Mouse (Mus musculus) megakaryocyte, embryonic 14.5 days (primary cell): ENCODE results near the gene Mfsd4b3. TPM values are rescaled to one million over a fixed set of nuclear protein-coding genes. Genes with fewer than 3 reads are reported as not detected.
A peak's percentile ranks its signal among the peaks of the same experiment; 100 is the strongest.
"Not testable (repeated sequence)": the region's sequence is repeated elsewhere in the genome, so short reads cannot be mapped to it uniquely, and the experiment has no call there.

Experiments used
- H3K27me3 ChIP-seq: replicated peaks from 2 replicates; pipeline ENCODE3; 2012; ENCODE audit warnings: inconsistent platforms
- H3K36me3 ChIP-seq: replicated peaks from 2 replicates; pipeline ENCODE3; 2012; ENCODE audit warnings: low read length, inconsistent platforms, mixed read lengths
- H3K4me1 ChIP-seq: 2 replicates; pipeline ENCODE4 v1.6.1; 2012; ENCODE audit warnings: inconsistent platforms
- H3K4me3 ChIP-seq: replicated peaks from 2 replicates; pipeline ENCODE3; 2012; ENCODE audit warnings: moderate library complexity, mild to moderate bottlenecking, inconsistent platforms
- H3K9me3 ChIP-seq: 2 replicates; pipeline ENCODE4 v1.6.1; 2012; ENCODE audit warnings: inconsistent platforms
- FLI1 ChIP-seq: IDR thresholded peaks from 2 replicates; pipeline ENCODE4 v1.6.1; 2012; ENCODE audit warnings: low read length, inconsistent platforms, mixed read lengths
- GATA1 ChIP-seq: IDR thresholded peaks from 3 replicates; pipeline ENCODE4 v1.6.1; 2012; ENCODE audit warnings: mixed read lengths, low read length, inconsistent platforms, borderline replicate concordance
- polyA plus RNA-seq: library from polyadenylated mRNA; stranded (reverse); fragments of >175 nt; gene quantifications from 2 replicates; pipeline ENCODE4 v1.2.3, GENCODE M21; 2012; ENCODE audit warnings: low replicate concordance; ENCODE audit not compliant: insufficient read depth

Gene Mfsd4b3
- not detected in 2 replicates for polyA plus RNA-seq

- Histone ChIP-seq H3K27me3 (no peaks in the 10 kb centered on the region), H3K36me3 (no peaks in the 10 kb centered on the region), H3K9me3 (no peaks in the 10 kb centered on the region), H3K4me3 (peak within 1 kb of the TSS; percentile 95), H3K4me1 (peaks cover 37% of the 10 kb centered on the region)
- TF ChIP-seq GATA1, result no peak
- TF ChIP-seq FLI1, result no peak
These were observed at the start of gene Mfsd4b3 for GRCm38 (mm10) chr10:39959761-39960440. Mfsd4b3 (minus strand) TSS chr10:39960153.

- Histone ChIP-seq H3K9me3 (no peaks in the 10 kb centered on the region), H3K27me3 (peaks cover 4% of the 10 kb centered on the region), H3K4me1 (no peaks in the 10 kb centered on the region), H3K36me3 (no peaks in the 10 kb centered on the region), H3K4me3 (no peak overlapping the region)
- no peak for TF ChIP-seq FLI1
- TF ChIP-seq GATA1, result no peak
These were observed 49.6 kb upstream of the Mfsd4b3 start for GRCm38 (mm10) chr10:40009591-40009990.

GRCm38 (mm10) chr10:40008847-40009246 lies 48.9 kb upstream of the Mfsd4b3 start:
- H3K27me3 ChIP-seq, H3K36me3 ChIP-seq, H3K9me3 ChIP-seq, H3K4me1 ChIP-seq, H3K4me3 ChIP-seq: not testable (repeated sequence)

GRCm38 (mm10) chr10:40007953-40008352 lies 48.0 kb upstream of the Mfsd4b3 start:
- no peaks in the 10 kb centered on the region for H3K4me1 ChIP-seq
- H3K27me3 ChIP-seq, result peaks cover 4% of the 10 kb centered on the region
- TF ChIP-seq GATA1 (no peak), FLI1 (no peak)

GRCm38 (mm10) chr10:40006963-40007362 lies 47.0 kb upstream of the Mfsd4b3 start:
- no peak for TF ChIP-seq GATA1
- TF ChIP-seq FLI1, result no peak
- H3K4me3 ChIP-seq, result no peak overlapping the region
- H3K9me3 ChIP-seq, result no peaks in the 10 kb centered on the region
- no peaks in the 10 kb centered on the region for H3K4me1 ChIP-seq
- peaks cover 4% of the 10 kb centered on the region for H3K27me3 ChIP-seq
- no peaks in the 10 kb centered on the region for H3K36me3 ChIP-seq

More at GRCm38 (mm10) chr10:40007953-40008352, 48.0 kb upstream of the Mfsd4b3 start:
- H3K36me3 ChIP-seq, result no peaks in the 10 kb centered on the region
- no peak overlapping the region for H3K4me3 ChIP-seq
- H3K9me3 ChIP-seq, result no peaks in the 10 kb centered on the region

GRCm38 (mm10) chr10:40000746-40001145 lies 40.8 kb upstream of the Mfsd4b3 start:
- Histone ChIP-seq H3K4me3 (no peak overlapping the region), H3K27me3 (peaks cover 2% of the 10 kb centered on the region), H3K9me3 (peaks cover 29% of the 10 kb centered on the region), H3K4me1 (no peaks in the 10 kb centered on the region), H3K36me3 (no peaks in the 10 kb centered on the region)
- no peak for TF ChIP-seq GATA1
- no peak for TF ChIP-seq FLI1

GRCm38 (mm10) chr10:39991155-39991554 lies 31.2 kb upstream of the Mfsd4b3 start:
- no peak for TF ChIP-seq FLI1
- TF ChIP-seq GATA1, result no peak
- peaks cover 32% of the 10 kb centered on the region for H3K9me3 ChIP-seq

GRCm38 (mm10) chr10:39986466-39986865 lies 26.5 kb upstream of the Mfsd4b3 start, which contains the start of gene Mfsd4b5:
Mfsd4b5 (minus strand) TSS chr10:39986646.
- Histone ChIP-seq H3K4me3 (no peak within 1 kb of the TSS), H3K4me1 (peaks cover 5% of the 10 kb centered on the region; the same call in 1 of the 2 replicates)
- no peak for TF ChIP-seq FLI1
- no peak for TF ChIP-seq GATA1

More at GRCm38 (mm10) chr10:39991155-39991554, 31.2 kb upstream of the Mfsd4b3 start:
- peaks cover 5% of the 10 kb centered on the region; the same call in 1 of the 2 replicates for H3K4me1 ChIP-seq
- no peak overlapping the region for H3K4me3 ChIP-seq
- no peaks in the 10 kb centered on the region for H3K36me3 ChIP-seq
- H3K27me3 ChIP-seq, result no peaks in the 10 kb centered on the region

GRCm38 (mm10) chr10:39982604-39983003 lies 22.7 kb upstream of the Mfsd4b3 start:
- Histone ChIP-seq H3K36me3 (no peaks in the 10 kb centered on the region), H3K9me3 (peaks cover 23% of the 10 kb centered on the region), H3K4me1 (no peaks in the 10 kb centered on the region), H3K4me3 (no peak overlapping the region), H3K27me3 (peaks cover 3% of the 10 kb centered on the region)
- no peak for TF ChIP-seq GATA1
- TF ChIP-seq FLI1, result no peak

More at GRCm38 (mm10) chr10:39986466-39986865, 26.5 kb upstream of the Mfsd4b3 start, which contains the start of gene Mfsd4b5:
- Histone ChIP-seq H3K27me3 (peaks cover 3% of the 10 kb centered on the region), H3K36me3 (no peaks in the 10 kb centered on the region), H3K9me3 (peaks cover 17% of the 10 kb centered on the region)

GRCm38 (mm10) chr10:39978231-39978630 lies 18.3 kb upstream of the Mfsd4b3 start:
- no peaks in the 10 kb centered on the region for H3K27me3 ChIP-seq
- peaks cover 17% of the 10 kb centered on the region for H3K9me3 ChIP-seq
- H3K36me3 ChIP-seq, result no peaks in the 10 kb centered on the region
- TF ChIP-seq FLI1, result no peak
- no peak for TF ChIP-seq GATA1
- H3K4me1 ChIP-seq, result no peaks in the 10 kb centered on the region
- no peak overlapping the region for H3K4me3 ChIP-seq

- TF ChIP-seq GATA1 (no peak), FLI1 (no peak)
- H3K9me3 ChIP-seq, result peaks cover 17% of the 10 kb centered on the region
- H3K4me1 ChIP-seq, result no peaks in the 10 kb centered on the region
- H3K4me3 ChIP-seq, result no peak overlapping the region
- no peaks in the 10 kb centered on the region for H3K36me3 ChIP-seq
- no peaks in the 10 kb centered on the region for H3K27me3 ChIP-seq
These were observed 17.4 kb upstream of the Mfsd4b3 start for GRCm38 (mm10) chr10:39977346-39977745.
